Mouse (Mus musculus) v-Abl transformed pro-B cells (cell line): ENCODE data around the gene Slit3.

Experiments used
- in situ Hi-C, 2 experiments: fragments of 400-800 bp; cut with MboI; formaldehyde crosslinking; loops; one replicate each; pipeline ENCODE4 v1.15.1; 2025; ENCODE audit not compliant: unreplicated experiment in 2 of 2

Gene Slit3

GRCm38 (mm10) chr11:35122091-35122811 is 1.2 kb downstream of the Slit3 start:
- in situ Hi-C loops, result no loop called here

- in situ Hi-C loops, result no loop called here
Observed at GRCm38 (mm10) chr11:35124489-35125107, 3.6 kb downstream of the Slit3 start.

- in situ Hi-C loops, result no loop called here
Observed at GRCm38 (mm10) chr11:35125108-35125490, 4.1 kb downstream of the Slit3 start.

- in situ Hi-C loops, result no loop called here
Observed at GRCm38 (mm10) chr11:35131740-35132139, 10.7 kb downstream of the Slit3 start.

GRCm38 (mm10) chr11:35136625-35137024 is 15.6 kb downstream of the Slit3 start:
- in situ Hi-C loops, result no loop called here

GRCm38 (mm10) chr11:35140092-35140491 is 19.1 kb downstream of the Slit3 start:
- in situ Hi-C loops, result no loop called here

- in situ Hi-C loops, result no loop called here
Observed at GRCm38 (mm10) chr11:35142202-35142601, 21.2 kb downstream of the Slit3 start.

- in situ Hi-C loops, result no loop called here
Observed at GRCm38 (mm10) chr11:35142698-35143360, 21.8 kb downstream of the Slit3 start.

- in situ Hi-C loops, result no loop called here
Observed at GRCm38 (mm10) chr11:35147818-35148445, 26.9 kb downstream of the Slit3 start.

GRCm38 (mm10) chr11:35151539-35151951 is 30.5 kb downstream of the Slit3 start:
- in situ Hi-C loops, result no loop called here

GRCm38 (mm10) chr11:35152875-35153274 is 31.9 kb downstream of the Slit3 start:
- in situ Hi-C loops, result no loop called here

GRCm38 (mm10) chr11:35154449-35154848 is 33.4 kb downstream of the Slit3 start:
- in situ Hi-C loops, result no loop called here

GRCm38 (mm10) chr11:35155281-35155680 is 34.3 kb downstream of the Slit3 start:
- in situ Hi-C loops, result no loop called here

- in situ Hi-C loops, result no loop called here
Observed at GRCm38 (mm10) chr11:35156676-35157075, 35.7 kb downstream of the Slit3 start.

GRCm38 (mm10) chr11:35160682-35161211 is 39.7 kb downstream of the Slit3 start:
- in situ Hi-C loops, result no loop called here

- in situ Hi-C loops, result no loop called here
Observed at GRCm38 (mm10) chr11:35163396-35163795, 42.4 kb downstream of the Slit3 start.

- in situ Hi-C loops, result no loop called here
Observed at GRCm38 (mm10) chr11:35167176-35167575, 46.2 kb downstream of the Slit3 start.

GRCm38 (mm10) chr11:35171505-35171904 is 50.5 kb downstream of the Slit3 start:
- in situ Hi-C loops, result no loop called here

- in situ Hi-C loops, result no loop called here
Observed at GRCm38 (mm10) chr11:35177564-35177963, 56.5 kb downstream of the Slit3 start.

GRCm38 (mm10) chr11:35178144-35178817 is 57.3 kb downstream of the Slit3 start:
- in situ Hi-C loops, result no loop called here
